Mouse (Mus musculus): ENCODE data around the gene Elf1.
A peak's percentile ranks its signal among the peaks of the same experiment; 100 is the strongest.
"Not testable (repeated sequence)": the region's sequence is repeated elsewhere in the genome, so short reads cannot be mapped to it uniquely, and the experiment has no call there.

The Elf1 gene

GRCm38 (mm10) chr14:79521471-79522117 lies 40.6 kb downstream of the Elf1 start:
- DNase-seq = no peak

GRCm38 (mm10) chr14:79522387-79522786 lies 41.4 kb downstream of the Elf1 start:
- peak in 1 of 2 experiments; percentile 19 for DNase-seq

- not testable (repeated sequence) for DNase-seq
These were observed 45.1 kb downstream of the Elf1 start for GRCm38 (mm10) chr14:79526106-79526505.

DNA sequence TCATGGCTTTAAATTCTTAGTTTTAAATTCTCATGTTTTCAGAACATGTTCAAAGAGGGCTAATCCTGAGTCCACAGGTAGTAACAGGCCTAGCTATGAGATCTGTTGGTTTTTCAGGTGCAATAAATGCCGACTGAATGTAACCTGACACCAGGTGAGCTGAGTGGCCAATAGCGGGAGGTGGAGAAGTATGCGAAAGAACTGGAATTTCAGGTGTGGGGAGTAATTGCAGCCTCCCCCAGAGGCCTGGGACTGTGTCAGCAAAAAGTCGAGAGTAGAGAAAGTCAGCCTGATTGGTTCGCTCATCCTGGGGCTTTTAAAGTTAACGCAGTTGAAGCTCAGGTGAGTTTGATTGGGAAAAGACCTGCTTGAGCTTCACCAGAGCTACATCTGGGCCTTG lies 46.7 kb downstream of the Elf1 start:
- no peak for DNase-seq

DNA sequence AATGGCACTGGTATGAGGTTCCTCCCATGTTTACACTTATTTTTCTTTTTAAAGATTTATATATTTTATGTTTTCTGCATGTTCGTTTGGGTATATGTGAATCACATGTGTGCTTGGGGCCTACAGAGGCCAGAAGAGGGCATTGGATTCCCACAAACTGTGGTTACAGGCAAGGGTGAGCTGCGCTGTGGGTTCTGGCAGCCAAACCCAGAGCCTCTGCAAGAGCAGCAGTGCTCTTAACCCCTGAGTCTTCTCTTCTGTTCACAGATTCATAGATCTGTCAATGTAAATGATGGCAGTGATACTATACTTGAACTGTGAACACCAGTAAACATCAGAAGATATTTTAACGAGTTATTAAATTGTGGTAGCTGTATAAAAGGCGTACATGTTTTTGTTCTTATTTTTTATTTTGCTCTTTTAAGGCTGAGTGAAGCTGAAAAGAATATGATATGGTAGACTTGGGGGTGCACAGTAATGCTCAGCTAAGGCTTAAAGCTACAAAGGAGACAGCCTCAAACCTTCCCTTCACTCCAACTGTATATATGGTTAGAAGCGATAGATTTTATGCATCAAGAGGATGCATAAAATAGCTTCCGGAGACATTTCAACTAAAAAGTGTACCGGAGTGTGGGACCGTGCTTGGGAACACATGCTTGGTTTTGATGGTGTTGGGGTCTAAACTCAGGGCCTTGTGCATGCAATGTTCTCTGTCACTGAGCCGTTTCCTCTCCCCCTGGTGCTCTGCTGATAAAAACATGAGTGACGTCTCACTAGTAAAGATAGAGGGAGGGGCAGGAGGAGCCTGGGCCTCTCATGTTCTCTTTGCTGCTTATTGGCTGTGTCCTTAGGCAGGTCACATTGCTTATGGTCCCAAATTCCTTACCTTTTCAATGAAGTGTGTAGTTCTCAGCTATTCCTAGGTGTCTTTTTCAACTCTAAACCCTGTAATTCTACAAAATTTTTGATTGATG lies 48.9 kb downstream of the Elf1 start:
- no peak for DNase-seq

DNA sequence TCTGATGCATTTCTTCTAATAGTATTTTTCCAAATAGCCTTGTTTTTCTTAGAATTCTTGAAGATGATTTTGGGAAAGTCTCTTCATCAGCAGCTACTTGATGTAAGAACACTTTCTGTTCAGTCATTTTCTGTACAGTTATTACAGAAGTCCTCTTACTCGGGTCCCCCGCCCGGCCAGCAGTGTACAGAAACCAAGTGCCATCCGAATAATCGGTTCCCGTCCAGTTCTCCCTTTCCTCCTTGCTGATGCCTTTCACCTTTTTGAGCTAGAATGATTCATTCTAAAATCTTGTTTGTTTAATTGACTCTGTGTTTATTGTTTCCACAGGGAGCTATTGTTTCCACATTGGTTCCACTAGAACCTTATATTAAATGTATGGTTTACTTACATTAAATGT lies 49.8 kb downstream of the Elf1 start:
- DNase-seq = no peak

DNA sequence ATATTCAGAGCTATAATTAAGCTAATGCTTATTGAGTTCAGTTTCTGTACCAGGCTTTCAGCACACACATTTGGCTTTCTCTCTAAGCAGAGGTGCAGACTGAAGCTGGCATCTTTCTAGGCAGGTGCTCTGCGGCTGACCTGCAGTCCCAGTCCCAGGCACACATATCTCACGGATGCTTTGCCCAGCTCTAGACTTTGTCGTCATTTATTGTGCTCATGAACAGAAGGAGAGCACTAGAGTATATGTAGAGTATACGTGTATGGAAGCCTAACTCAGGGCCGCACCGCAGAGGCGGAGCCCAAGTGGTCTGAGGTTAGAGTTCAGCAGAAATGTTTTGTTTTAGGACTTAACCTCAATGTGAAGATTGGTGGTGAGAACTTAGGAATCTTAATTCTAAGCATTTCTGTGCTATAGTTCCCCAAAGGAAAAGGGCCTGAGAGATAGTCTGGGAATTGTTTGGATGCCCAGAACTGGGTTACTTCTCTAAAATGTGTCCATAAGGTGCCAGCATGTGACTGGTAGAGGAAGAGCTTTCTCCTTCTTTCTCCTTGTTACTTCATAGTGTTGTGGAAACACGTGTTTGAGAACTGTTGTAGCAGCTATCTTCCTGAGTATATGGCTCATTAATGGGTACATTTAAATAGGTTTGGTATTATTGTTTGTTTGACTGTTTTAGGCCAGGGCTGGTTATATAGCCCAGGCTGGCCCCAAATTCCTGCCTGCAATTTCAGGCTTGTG lies 51.2 kb downstream of the Elf1 start:
- no peak for DNase-seq

DNA sequence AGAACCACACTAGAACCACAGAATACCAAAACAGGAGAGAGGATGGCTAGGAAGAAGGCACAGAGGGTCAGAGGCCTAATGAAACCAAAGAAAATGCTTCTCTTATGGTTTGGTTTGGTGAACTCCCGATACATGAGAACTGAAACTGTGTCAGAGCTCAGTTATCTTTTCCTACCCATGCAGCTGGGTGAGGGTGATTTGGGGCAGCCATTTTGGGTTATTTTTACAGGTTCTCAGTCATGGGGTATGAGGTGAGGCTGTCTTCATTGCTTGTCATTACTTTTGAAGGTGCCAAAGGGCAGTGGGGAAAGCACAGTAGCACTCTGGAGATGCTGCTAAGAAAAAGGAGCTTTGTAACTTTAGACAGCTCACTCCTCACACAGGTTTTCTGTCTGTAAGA lies 52.4 kb downstream of the Elf1 start:
- no peak for DNase-seq

- DNase-seq = no peak
These were observed 53.2 kb downstream of the Elf1 start for GRCm38 (mm10) chr14:79534206-79534605.

DNA sequence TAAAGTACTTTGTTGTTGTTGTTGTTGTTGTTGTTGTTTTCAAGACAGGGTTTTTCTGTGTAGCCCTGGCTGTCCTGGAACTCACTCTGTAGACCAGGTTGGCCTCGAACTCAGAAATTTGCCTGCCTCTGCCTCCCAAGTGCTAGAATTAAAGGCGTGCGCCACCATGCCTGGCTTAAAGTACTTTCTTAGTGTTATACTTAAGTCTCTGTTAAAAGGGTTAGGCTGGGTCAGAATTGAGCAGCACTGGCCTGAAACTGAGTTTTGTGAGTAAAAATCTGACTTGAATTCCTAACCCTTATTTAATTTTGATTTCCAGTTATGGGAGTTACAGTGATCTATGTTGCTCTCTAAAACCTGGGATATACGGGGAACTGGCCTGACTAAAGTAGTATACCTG lies 53.7 kb downstream of the Elf1 start:
- DNase-seq = not testable (repeated sequence)

DNA sequence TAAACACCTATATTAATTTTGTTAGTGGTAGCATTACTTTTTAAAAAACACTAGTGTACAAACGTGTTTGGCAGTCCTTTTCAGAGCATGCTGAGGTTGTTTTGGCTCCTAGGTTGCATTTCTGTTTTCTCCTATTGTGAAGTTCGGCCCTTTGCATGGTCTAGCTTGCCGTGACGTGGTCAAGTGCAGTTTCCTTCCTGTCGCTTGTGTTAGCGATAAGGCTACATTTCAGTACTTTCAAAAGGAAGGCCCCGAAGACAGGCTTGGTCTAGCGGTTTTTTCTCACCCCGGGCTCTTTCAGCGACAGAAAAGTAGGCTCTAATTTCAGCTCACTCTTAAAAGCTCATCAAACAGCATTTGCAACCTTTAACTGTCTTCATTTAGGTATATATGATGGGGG lies 54.3 kb downstream of the Elf1 start:
- DNase-seq = peak; percentile 53 to 57

GRCm38 (mm10) chr14:79536011-79536410 lies 55.0 kb downstream of the Elf1 start:
- no peak for DNase-seq

DNA sequence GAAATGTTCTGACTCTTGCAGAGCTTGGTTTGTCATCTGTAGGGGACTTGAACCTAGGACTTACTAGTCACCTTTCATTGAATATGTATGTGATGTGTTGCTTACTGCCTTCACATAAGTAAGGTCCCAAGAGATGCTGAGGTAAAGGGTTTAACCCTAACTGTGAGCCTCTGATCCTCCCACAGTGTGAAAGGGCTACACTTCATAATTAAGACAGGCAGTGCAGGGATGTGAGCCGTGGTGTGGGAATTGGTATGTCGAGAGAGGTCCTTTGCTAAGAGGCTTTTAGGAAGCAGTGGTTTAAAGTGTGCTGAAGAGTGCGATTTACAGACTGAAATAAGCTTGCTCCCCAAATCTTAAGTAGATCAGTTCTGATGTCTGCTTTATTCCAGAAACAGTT lies 55.8 kb downstream of the Elf1 start:
- DNase-seq = no peak

DNA sequence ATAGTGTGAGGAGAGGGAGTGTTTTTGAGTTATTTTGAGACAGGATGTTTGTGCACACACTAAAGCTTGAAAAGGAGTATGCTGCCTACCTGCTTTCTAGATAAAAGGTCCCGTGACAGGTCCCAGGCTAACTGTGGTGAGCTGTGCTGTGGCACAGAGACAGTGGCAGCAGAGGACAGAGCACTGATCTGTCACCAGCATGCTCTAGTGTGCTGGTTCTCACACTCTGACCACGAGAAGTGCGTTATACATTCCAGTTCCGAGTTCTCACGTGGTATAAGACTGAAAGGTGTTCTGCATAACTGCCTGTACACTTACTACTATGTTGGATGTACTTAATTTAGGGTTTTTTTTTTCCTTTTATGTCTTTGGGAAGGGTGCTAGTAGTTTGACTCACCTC lies 56.5 kb downstream of the Elf1 start:
- DNase-seq = peak in 1 of 2 experiments; percentile 44

- DNase-seq = no peak
These were observed 56.9 kb downstream of the Elf1 start for GRCm38 (mm10) chr14:79537921-79538320.

- no peak for DNase-seq
These were observed 60.6 kb downstream of the Elf1 start for GRCm38 (mm10) chr14:79541606-79542005.

DNA sequence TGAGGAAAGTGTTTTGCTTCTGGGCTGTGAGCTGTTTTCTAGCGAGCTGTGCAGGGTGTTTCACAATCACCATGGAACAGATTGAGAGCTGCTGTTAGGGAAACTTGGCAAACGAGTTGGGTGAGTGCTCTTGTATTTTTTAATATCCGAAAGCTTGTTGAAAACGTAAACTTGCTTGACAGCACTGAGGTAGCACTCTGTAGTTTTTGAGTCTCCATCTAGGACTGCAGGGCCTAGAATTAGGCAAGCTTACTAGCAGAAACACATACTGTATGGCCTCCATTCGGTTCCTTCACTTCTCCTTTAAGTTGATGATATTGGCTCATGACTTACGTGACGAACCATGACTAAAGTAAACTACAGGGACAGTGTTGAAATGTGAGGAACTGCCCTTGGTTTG lies 68.3 kb downstream of the Elf1 start:
- no peak for DNase-seq

DNA sequence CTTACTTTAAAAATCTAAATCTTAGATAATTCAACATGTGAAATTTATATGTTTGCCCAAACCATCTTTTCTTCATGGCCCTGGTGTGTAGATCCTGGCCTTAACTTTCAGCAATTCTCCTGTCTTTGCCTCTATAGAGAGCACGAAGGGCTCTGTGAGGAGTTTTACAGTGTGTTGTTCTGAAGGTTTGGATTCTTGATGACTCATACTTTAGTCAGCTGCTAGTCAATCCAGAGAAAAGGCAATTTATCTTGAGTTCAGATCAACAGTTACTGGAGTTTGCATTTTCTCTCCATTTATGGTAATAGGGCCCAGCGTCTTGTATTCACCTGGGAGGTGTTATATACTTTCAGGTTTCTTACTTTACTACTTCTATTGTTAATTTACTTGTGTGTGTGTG lies 70.9 kb downstream of the Elf1 start:
- DNase-seq = no peak

DNA sequence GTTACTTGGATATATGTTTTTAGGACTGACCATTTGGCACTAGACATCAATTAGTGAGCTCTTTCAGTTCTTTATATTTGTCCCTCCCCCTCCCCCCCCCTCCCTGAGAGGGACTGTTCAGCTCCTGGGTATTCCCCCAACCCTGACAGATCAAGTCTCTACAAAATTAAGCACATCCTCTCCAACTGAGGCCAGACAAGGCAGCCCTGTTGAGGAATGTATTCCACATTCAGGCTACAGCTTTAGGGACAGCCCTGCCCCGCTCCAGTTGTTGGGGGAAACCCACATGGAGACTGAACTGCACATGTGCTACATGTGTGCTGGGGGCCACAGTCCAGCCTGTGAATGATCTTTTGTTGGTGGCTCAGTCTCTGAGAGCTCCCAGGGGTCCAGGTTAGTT lies 71.9 kb downstream of the Elf1 start:
- no peak for DNase-seq

DNA sequence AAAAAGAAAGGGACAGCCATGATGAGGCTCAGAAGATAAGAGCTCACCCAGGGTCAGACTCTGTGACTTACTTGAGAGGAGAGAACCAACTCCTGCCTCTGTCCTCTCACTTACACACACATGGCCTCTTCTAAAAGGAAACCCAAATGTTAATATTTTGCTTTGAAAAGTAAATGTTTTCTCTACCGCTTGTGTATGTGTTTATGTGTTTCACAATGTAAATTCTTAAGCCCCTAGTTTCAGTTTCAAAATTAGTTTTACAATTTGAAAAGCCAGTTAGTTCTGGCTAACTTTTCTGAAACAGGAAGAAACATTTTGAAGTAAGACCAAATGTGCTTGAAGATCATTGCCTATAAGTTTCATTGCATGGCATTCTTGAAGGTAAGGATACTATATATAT lies 76.8 kb downstream of the Elf1 start:
- DNase-seq = no peak

GRCm38 (mm10) chr14:79562745-79563144 lies 81.8 kb downstream of the Elf1 start:
- peak in 1 of 2 experiments; percentile 53 for DNase-seq

DNA sequence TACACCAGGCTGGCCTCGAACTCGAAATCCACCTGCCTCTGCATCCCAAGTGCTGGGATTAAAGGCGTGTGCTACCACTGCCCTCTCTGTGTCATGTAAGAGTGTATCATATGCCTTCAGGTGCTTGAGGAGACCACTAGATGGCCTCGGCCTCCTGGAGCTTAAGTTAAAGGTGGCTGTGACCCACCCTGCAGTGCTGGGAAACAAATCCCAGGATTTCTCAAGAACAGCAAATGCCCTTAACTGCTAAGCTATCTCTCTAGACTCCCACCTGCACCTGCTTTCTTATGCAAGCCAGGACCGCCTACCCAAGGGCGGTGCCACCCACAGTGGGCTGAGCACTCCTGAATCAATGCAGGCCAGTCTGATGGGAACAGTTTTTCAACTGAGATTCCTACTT lies 83.8 kb downstream of the Elf1 start:
- DNase-seq = no peak

DNA sequence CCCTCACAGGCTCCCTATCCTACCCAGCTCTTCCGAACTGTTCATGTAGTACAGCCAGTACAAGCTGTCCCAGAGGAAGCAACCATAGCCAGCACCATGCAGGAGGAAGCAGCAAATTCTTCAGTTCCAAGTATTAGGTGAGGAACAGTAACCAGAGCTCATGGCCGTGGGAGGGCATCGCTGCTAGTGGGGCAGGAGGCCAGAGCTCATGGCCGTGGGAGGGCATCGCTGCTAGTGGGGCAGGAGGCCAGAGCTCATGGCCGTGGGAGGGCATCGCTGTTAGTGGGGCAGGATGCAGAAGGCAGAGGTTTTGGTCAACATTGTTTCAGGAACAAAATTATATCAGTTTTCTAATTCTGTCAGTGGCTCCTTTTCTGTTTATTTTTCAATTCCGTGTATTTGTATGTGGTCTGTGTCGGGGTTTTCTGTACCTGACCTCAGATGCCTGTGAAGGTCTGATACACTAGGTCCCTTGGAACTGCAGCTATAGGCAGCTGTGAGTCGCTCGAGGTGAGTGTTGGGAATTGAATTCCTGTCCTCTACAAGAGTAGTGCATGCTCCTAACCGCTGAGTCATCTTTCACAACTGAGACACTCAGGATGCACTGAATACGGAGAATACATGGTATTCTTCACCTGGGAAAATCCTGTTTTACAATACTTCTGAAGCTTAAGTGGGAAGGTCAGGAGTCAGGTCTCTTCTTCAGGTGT lies 92.6 kb downstream of the Elf1 start:
- DNase-seq = no peak
